Mouse (Mus musculus) liver, embryonic 12.5 days (tissue): ENCODE measurements around the gene Gm10160. TPM values are rescaled to one million over a fixed set of nuclear protein-coding genes. Genes with fewer than 3 reads are reported as not detected.
"Not testable (repeated sequence)": the region's sequence is repeated elsewhere in the genome, so short reads cannot be mapped to it uniquely, and the experiment has no call there.

Source experiments
- ATAC-seq: fragments of 200-750 bp; cut with Nextera tagmentation; 2 replicates; pipeline ENCODE4 v1.8.0; 2017; ENCODE audit warnings: moderate number of reproducible peaks, mild to moderate bottlenecking, moderate library complexity
- H3K27ac ChIP-seq: fragments of 300-500 bp; sonication (generic); 2 replicates; pipeline ENCODE4 v1.5.1; 2016; ENCODE audit warnings: mild to moderate bottlenecking
- H3K27me3 ChIP-seq: fragments of 300-500 bp; sonication (generic); replicated peaks from 2 replicates; pipeline ENCODE4 v1.6.1; 2016; ENCODE audit warnings: mild to moderate bottlenecking, moderate library complexity
- H3K36me3 ChIP-seq: fragments of 300-500 bp; sonication (generic); 2 replicates; pipeline ENCODE4 v1.6.1; 2016; ENCODE audit warnings: mild to moderate bottlenecking, moderate library complexity
- H3K4me1 ChIP-seq: fragments of 300-500 bp; sonication (generic); 2 replicates; pipeline ENCODE4 v1.6.1; 2016
- H3K4me2 ChIP-seq: fragments of 300-500 bp; sonication (generic); 2 replicates; pipeline ENCODE4 v1.6.1; 2016; ENCODE audit warnings: mild to moderate bottlenecking, moderate library complexity
- H3K4me3 ChIP-seq: fragments of 300-500 bp; sonication (generic); 2 replicates; pipeline ENCODE4 v1.5.1; 2016; ENCODE audit warnings: mild to moderate bottlenecking, moderate library complexity
- H3K9ac ChIP-seq: fragments of 300-500 bp; sonication (generic); 2 replicates; pipeline ENCODE4 v1.6.1; 2016; ENCODE audit warnings: mild to moderate bottlenecking, moderate library complexity
- H3K9me3 ChIP-seq: fragments of 300-500 bp; sonication (generic); replicated peaks from 2 replicates; pipeline ENCODE4 v1.6.1; 2016; ENCODE audit warnings: mild to moderate bottlenecking, moderate library complexity
- WGBS: fragments of 180-500 bp; shearing (Covaris S2); methylation state at CpG from one replicate; pipeline ENCODE4 v1.1.7; 2016; ENCODE audit not compliant: insufficient replicate concordance; 5-methylcytosine and 5-hydroxymethylcytosine counted together
- polyA plus RNA-seq: library from polyadenylated mRNA; unstranded; fragments of >200 nt; fragmentation: Nextera tagmentation; extraction: Ambion mirVana; gene quantifications from 2 replicates; pipeline ENCODE4 v1.2.1, GENCODE M21; 2016

Gene Gm10160
- polyA plus RNA-seq, 1 experiment from 2014 or later, result not detected

DNA sequence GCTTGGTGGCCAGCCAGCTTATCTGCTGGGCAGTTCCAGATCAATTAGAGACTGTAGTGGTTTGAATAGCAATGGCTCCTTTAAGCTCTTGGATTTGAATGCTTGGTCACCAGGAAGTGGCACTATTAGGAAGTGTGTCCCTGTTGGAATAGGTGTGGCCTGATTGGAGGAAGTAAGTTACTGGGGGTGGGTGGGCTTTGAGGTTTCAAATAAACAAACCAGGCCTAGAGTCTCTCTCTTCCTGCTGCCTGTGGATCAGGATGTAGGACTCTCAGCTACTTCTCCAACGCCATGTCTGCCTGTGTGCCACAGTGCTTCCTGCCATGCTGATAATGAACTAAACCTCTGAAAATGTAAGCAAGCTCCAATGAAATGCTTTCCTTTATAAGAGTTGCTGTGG lies 12.6 kb downstream of the Gm10160 start:
- Histone ChIP-seq H3K9me3 (no peaks in the 10 kb centered on the region), H3K9ac (no peak overlapping the region), H3K27me3 (peaks cover 6% of the 10 kb centered on the region; the same call in 1 of the 2 replicates), H3K27ac (no peak overlapping the region), H3K4me1 (no peaks in the 10 kb centered on the region), H3K4me2 (no peak overlapping the region), H3K4me3 (no peak overlapping the region), H3K36me3 (no peaks in the 10 kb centered on the region)
- no peak for ATAC-seq
- 27% methylated on average over 1 of the region's 1 CpGs for WGBS

DNA sequence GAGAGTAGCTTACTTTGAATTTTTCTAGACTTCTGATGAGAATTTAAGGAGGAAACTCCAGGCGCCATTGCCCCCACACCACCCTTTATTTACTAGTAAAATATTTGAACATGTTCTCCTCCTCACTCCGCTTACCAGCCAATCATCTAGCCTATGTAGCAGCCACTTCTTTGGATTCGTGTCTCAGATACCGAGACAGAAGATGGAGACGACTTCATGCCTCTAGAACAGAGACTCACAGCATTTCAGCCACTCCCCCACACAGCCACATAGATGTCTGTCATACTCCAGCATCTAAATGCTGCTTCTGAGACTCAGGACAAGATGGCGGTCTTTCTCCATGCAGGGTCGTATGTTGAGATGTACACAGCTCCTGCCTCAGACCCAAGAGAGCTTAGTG lies 13.5 kb downstream of the Gm10160 start:
- Histone ChIP-seq H3K9ac (no peak overlapping the region), H3K4me3 (no peak overlapping the region), H3K27me3 (peaks cover 6% of the 10 kb centered on the region; the same call in 1 of the 2 replicates), H3K9me3 (no peaks in the 10 kb centered on the region), H3K36me3 (no peaks in the 10 kb centered on the region), H3K27ac (no peak overlapping the region), H3K4me2 (no peak overlapping the region), H3K4me1 (no peaks in the 10 kb centered on the region)
- ATAC-seq, result no peak
- WGBS, result 70% methylated on average over 7 of the region's 7 CpGs

DNA sequence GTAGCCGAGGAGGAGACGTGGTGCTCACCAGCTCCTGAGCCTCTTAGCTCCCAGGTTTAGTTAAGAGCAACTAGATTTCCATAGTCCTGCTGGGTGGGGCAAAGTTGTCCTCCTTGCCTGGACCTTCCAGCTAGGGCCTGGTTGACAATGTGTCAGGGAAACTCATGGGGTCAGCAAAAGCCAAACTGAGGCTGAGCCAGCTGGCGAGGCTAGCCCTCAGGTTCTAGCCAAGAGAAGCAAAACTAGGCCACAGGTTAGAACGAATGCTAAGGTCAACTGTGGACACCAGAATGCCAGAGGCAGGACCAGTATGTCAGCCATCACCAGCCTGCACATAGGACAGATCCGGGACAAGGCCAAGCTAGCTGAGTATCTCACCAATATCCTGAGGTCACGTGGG lies 14.2 kb downstream of the Gm10160 start:
- 74% methylated on average over 6 of the region's 6 CpGs for WGBS
- Histone ChIP-seq H3K27ac (no peak overlapping the region), H3K4me2 (no peak overlapping the region), H3K4me3 (no peak overlapping the region), H3K9ac (no peak overlapping the region), H3K9me3 (no peaks in the 10 kb centered on the region), H3K27me3 (peaks cover 6% of the 10 kb centered on the region; the same call in 1 of the 2 replicates), H3K4me1 (no peaks in the 10 kb centered on the region), H3K36me3 (no peaks in the 10 kb centered on the region)
- ATAC-seq, result no peak

DNA sequence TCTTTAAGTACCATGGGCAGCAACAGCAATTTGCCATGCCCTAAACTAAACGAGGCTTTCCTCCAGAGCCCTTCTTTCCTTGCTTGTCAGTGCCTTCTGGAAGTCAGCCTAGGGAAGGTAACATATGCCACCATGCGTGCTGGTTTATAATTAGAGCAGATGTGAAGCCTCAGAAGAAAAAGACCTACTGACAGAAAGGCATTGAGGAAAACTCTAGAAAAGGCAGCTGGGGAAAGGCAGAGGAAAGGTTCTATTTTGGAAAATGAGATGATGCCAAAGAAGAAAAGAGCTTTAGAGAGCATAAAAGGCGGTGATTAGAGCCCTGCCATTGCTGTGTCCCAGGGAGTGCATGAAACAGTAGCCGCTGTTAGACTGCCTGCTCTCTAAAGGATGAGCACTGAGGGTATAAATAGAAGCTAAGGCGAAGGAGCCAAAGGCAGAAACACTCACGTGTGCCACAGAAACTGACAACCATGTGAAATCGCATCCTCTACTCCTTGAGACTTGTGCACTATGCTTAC lies 14.9 kb downstream of the Gm10160 start:
- 67% methylated on average over 7 of the region's 7 CpGs for WGBS

DNA sequence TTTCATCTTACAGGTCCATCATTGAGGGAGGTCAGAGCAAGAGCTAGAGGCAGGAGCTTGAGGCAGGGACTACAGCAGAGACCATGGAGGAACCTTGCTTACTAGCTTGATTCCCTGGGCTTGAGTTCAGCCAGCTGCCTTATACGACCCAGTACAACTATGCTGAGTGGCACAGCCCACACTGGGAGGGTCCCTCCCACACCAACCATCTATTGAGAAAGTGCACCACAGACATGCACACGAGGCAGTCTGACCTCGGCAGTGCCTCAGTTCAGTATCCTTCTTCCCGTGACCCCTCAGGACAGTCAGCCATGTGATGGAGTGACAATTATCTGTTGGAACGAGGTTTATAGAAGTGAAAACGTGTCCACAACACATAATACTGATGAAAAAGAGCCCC lies 15.8 kb downstream of the Gm10160 start:
- Histone ChIP-seq H3K9ac (no peak overlapping the region), H3K27ac (no peak overlapping the region), H3K4me2 (no peak overlapping the region), H3K9me3 (no peaks in the 10 kb centered on the region), H3K27me3 (peaks cover 6% of the 10 kb centered on the region; the same call in 1 of the 2 replicates), H3K4me1 (no peaks in the 10 kb centered on the region), H3K36me3 (no peaks in the 10 kb centered on the region), H3K4me3 (no peak overlapping the region)
- whole genome bisulfite sequencing, result 61% methylated on average over 6 of the region's 6 CpGs
- no peak for ATAC-seq

More for the DNA sequence above, 14.9 kb downstream of the Gm10160 start:
- Histone ChIP-seq H3K9me3 (no peaks in the 10 kb centered on the region), H3K4me1 (no peaks in the 10 kb centered on the region), H3K27me3 (peaks cover 6% of the 10 kb centered on the region; the same call in 1 of the 2 replicates), H3K36me3 (no peaks in the 10 kb centered on the region), H3K9ac (no peak overlapping the region), H3K4me3 (no peak overlapping the region), H3K4me2 (no peak overlapping the region), H3K27ac (no peak overlapping the region)
- no peak for ATAC-seq

DNA sequence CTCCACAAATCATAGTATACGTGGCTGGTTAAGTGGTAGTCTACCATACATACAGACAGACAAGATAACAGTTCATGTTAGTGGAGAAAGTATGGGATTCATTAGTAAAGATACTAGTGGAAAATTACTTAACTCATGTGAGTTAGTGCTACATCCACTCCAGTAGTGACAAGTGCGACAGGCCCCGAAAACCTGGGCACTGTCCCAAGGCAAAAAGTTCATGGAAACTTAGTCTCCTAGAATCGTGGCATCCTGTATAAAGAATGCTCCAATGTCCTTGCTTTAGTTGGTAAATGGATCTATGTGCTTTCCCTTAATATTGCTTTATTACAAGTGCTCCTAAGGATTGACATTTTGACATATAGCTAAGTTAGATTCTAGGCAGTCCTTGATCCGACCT lies 17.8 kb downstream of the Gm10160 start:
- H3K27me3 ChIP-seq, H3K36me3 ChIP-seq, H3K27ac ChIP-seq, H3K9ac ChIP-seq, H3K4me2 ChIP-seq, H3K4me3 ChIP-seq, ATAC-seq, H3K9me3 ChIP-seq, H3K4me1 ChIP-seq: not testable (repeated sequence)
- 69% methylated on average over 5 of the region's 5 CpGs for WGBS

DNA sequence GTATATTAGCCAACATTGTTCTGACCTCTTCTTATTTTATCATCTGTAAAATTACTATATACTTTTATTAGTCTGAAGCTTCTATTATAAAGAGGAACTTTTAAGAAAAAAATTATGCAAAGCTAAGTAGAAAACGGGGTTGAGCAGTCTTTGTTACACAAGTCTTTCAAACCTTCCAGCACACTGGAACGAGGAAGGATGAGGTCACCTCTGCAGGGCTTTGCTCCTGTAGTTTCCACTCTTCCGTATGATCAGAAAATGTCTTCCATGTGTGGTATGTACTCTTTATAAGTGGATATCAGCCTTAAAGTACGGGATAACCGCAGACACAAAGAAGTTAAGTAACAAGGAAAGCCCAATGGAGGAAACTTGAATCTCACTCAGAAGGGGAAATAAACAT lies 20.2 kb downstream of the Gm10160 start:
- Histone ChIP-seq H3K36me3 (no peaks in the 10 kb centered on the region), H3K4me1 (peaks cover 4% of the 10 kb centered on the region; the same call in 1 of the 2 replicates), H3K4me2 (no peak overlapping the region), H3K4me3 (no peak overlapping the region), H3K27ac (no peak overlapping the region), H3K27me3 (no peaks in the 10 kb centered on the region), H3K9ac (no peak overlapping the region), H3K9me3 (no peaks in the 10 kb centered on the region)
- WGBS, result 69% methylated on average over 5 of the region's 5 CpGs
- no peak for ATAC-seq

DNA sequence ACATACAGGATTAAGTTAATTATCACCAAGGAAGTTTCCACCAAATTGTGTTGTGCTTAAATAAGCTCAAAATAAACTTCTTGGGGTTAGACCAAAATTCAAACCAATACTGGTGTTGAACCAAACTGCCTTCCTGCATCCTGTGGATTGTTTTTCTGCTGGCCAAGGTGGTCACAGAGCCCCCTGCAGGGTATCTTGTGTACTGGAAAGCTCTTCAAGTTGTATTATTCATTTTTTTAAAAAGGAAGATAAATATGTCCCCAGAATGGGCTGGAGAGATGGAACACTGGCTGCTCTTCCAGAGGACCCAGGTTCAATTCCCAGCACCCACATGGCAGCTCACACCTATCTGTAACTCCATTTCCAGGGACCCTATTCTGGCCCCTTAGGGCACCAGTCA lies 20.7 kb downstream of the Gm10160 start:
- no peaks in the 10 kb centered on the region for H3K27me3 ChIP-seq
- no peaks in the 10 kb centered on the region for H3K9me3 ChIP-seq
- H3K4me3 ChIP-seq, result no peak overlapping the region
- H3K9ac ChIP-seq, result no peak overlapping the region
- H3K4me1 ChIP-seq, result peaks cover 8% of the 10 kb centered on the region
- ATAC-seq, result no peak
- H3K4me2 ChIP-seq, result no peak overlapping the region
- H3K36me3 ChIP-seq, result no peaks in the 10 kb centered on the region
- H3K27ac ChIP-seq, result no peak overlapping the region

DNA sequence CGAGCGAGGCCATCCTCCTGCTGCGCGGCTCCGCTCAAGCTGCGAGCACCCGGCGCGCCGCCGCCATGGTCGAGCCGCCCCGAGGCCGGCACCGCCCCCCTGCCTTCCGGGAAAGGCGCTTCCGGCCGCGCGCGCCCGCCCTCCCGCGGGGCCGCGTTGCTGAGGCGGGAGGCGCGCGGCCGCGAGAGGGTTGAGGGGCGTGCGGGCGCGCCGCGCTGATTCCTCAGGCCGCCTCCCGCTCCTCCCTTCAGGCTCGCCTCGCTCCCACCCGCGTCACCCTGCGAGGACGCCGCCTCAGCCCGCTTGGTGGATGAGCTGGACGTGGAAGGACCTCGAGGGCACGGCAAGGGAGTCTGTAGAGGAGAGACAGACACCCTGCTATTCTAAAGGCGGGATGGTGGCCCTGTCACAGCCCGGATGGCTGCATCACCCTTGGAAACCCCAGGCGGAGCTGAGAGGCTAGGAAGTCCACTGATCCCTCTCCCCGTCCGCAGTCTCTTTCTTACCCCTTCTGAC lies 26.2 kb downstream of the Gm10160 start, which contains the start of gene Btbd1:
TSS of gene Btbd1 (minus strand) at position 53 of the 516 bp plus-strand sequence.
- peak; percentile 89 for ATAC-seq
- H3K9me3 ChIP-seq, result no peaks in the 10 kb centered on the region
- no peaks in the 10 kb centered on the region for H3K27me3 ChIP-seq
- peak within 1 kb of the TSS; percentile 93 for H3K9ac ChIP-seq
- H3K4me2 ChIP-seq, result peak within 1 kb of the TSS; percentile 88
- H3K27ac ChIP-seq, result peak within 1 kb of the TSS; percentile 93
- H3K4me1 ChIP-seq, result peaks cover 49% of the 10 kb centered on the region
- no peaks in the 10 kb centered on the region for H3K36me3 ChIP-seq
- WGBS, result 1% methylated on average over 58 of the region's 58 CpGs
- peak within 1 kb of the TSS; percentile 96 for H3K4me3 ChIP-seq

DNA sequence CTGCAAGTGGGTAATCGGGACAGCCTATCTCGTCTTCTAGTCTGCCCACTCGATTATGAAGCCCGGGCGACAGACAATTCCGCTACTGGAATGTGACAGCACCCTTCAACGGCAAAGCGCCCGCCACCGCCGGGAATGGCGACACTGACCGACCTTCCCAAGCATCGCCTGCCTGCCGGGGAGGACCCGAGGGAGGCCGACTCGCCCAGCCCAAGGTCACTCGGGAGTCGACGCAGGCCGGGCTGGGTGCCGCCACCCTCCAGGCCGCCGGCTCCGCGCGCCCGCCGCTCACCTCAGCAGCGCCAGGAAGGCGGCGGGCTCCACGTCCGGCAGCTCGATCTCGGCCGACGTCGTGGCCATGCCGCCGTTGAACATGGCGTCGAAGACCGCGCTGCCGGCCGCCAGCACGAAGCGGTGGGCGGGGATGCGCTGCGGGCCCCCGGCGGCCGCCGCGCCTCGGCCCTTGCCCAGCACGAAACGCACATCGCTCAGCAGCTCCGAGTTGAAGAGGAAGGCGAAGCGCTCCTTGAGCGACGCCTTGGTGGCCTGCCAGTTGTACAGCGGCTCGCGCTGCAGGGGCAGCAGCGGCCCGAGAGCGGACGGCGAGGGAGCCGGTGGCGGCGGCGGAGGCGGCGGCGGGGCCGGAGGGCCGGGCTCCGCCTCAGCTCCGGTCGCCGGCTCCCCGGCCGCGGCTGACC lies 26.8 kb downstream of the Gm10160 start:
- peaks cover 4% of the 10 kb centered on the region; the same call in 1 of the 2 replicates for H3K36me3 ChIP-seq
- H3K4me2 ChIP-seq, result peak overlapping the region; percentile 88
- ATAC-seq, result peak; percentile 61
- H3K27ac ChIP-seq, result peak overlapping the region; percentile 93
- peak overlapping the region; percentile 96 for H3K4me3 ChIP-seq
- under 1% methylated on average over 91 of the region's 91 CpGs for WGBS
- no peaks in the 10 kb centered on the region for H3K9me3 ChIP-seq
- peak overlapping the region; percentile 93 for H3K9ac ChIP-seq
- H3K27me3 ChIP-seq, result no peaks in the 10 kb centered on the region
- H3K4me1 ChIP-seq, result peaks cover 52% of the 10 kb centered on the region

DNA sequence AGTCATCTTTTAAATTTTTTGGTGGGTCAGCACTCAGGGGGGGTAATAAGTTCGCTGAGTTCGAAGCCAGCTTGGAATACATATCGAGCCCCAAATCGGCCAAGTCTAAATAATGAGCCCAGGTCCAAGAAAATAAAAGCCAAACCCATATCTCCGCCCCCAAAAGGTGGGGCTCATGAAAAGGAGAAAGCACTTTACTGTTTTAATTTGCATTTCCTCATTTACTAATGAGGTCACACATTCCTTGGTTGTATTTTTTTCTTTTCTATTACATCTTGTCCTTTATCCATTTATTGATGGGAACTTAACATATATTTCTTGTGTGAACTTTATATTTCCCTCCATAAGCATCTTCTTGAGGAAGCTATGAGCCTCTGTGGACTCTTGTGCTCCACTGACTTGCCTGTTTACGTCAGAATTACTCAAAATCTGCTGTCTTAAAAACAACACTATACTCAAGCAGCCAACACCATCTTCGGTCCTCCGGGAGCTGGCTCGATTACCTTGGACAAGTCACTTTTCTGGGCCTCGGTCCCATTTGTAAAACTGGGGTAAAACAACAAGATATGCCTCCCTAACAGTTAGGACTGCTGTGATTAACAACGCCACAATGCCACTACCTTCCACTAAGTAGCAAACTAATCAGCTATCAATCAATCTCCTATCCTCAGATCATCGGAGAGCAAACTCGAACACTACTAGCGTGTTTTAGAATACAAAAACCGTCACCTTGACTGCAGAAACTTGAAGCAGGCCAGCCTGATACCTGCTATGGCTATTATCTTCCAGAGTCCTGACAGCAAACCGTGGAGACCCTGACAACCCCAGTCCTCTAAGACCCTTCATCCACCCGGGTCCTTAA lies 27.6 kb downstream of the Gm10160 start:
- Histone ChIP-seq H3K27me3 (no peaks in the 10 kb centered on the region), H3K9me3 (no peaks in the 10 kb centered on the region), H3K4me3 (peak overlapping the region; percentile 96), H3K4me2 (peak overlapping the region; percentile 88), H3K9ac (peak overlapping the region; percentile 93), H3K4me1 (peaks cover 52% of the 10 kb centered on the region), H3K36me3 (peaks cover 4% of the 10 kb centered on the region; the same call in 1 of the 2 replicates), H3K27ac (peak overlapping the region; percentile 93)
- WGBS, result 18% methylated on average over 17 of the region's 17 CpGs
- 0 out of 2 replicates have a peak, but pooled peaks have one; percentile 2 for ATAC-seq

DNA sequence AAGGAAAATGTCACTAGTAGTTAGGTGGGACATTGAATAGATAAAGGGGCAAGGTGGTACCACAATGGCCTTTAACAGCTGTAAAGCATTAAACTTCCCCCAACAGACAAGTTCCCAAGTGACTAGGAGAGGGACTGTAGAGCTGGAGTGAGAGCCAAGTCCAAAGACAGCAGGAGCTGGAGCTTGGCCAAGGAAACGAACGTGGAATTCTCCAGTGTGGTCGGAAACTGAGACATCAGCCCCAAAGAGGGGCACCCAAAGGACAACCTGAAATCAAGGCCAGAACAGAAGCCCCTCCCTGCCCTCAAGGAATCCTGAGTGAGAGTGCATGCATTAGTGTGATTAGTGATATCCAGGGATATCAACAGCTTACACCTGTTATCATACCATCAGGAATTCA lies 30.2 kb downstream of the Gm10160 start:
- H3K9ac ChIP-seq, result no peak overlapping the region
- H3K4me1 ChIP-seq, result peaks cover 48% of the 10 kb centered on the region
- ATAC-seq, result no peak
- peak overlapping the region; percentile 19; the same call in 1 of the 2 replicates for H3K4me2 ChIP-seq
- WGBS, result 71% methylated on average over 3 of the region's 3 CpGs
- H3K27me3 ChIP-seq, result no peaks in the 10 kb centered on the region
- no peaks in the 10 kb centered on the region for H3K9me3 ChIP-seq
- no peak overlapping the region for H3K4me3 ChIP-seq
- H3K27ac ChIP-seq, result no peak overlapping the region
- peaks cover 4% of the 10 kb centered on the region; the same call in 1 of the 2 replicates for H3K36me3 ChIP-seq
